Mouse (Mus musculus): Measurements from ENCODE around the gene Ino80b. TPM values are rescaled to one million over a fixed set of nuclear protein-coding genes. Genes with fewer than 3 reads are reported as not detected.
A peak's percentile ranks its signal among the peaks of the same experiment; 100 is the strongest.

The Ino80b gene
- polyA plus RNA-seq, 1 experiment from 2014 or later, result 14.5 TPM

MicroRNAs encoded within 50 kb of the gene (microRNA counts, 519-probe panel; counts per million panel counts)
- 1,911 counts per million, percentile 42 among the panel's probes with 10 or more counts for microRNA mmu-miR-3470a+mmu-miR-3470b

Small RNAs within 50 kb of the gene (microRNA-seq; reads per million reads assigned to microRNA genes)
- gene Mir3470a, result not detected

Other genes with a start within 250 kb of the Ino80b start
- gene Sema4f, start 185.7 kb downstream of the Ino80b start, polyA plus RNA-seq (2015; fragmentation: Nextera tagmentation; extraction: Ambion mirVana), result 18.9 and 20.3 TPM in 2 replicates
- gene M1ap, start 178.5 kb downstream of the Ino80b start, polyA plus RNA-seq (2015; fragmentation: Nextera tagmentation; extraction: Ambion mirVana), result not detected in 2 replicates
- 1.7 and 1.8 TPM in 2 replicates for gene Dok1, start 92.0 kb downstream of the Ino80b start, polyA plus RNA-seq (2015; fragmentation: Nextera tagmentation; extraction: Ambion mirVana)
- gene Loxl3, start 91.3 kb downstream of the Ino80b start, polyA plus RNA-seq (2015; fragmentation: Nextera tagmentation; extraction: Ambion mirVana), result 5.1 and 7.5 TPM in 2 replicates
- 176 and 184 TPM in 2 replicates for gene Aup1, start 70.9 kb downstream of the Ino80b start, polyA plus RNA-seq (2015; fragmentation: Nextera tagmentation; extraction: Ambion mirVana)
- gene Htra2, start 70.2 kb downstream of the Ino80b start, polyA plus RNA-seq (2015; fragmentation: Nextera tagmentation; extraction: Ambion mirVana), result 76.1 and 87.8 TPM in 2 replicates
- gene Dqx1, start 67.6 kb downstream of the Ino80b start, polyA plus RNA-seq (2015; fragmentation: Nextera tagmentation; extraction: Ambion mirVana), result 0.30 and 0.37 TPM in 2 replicates
- gene Tlx2, start 55.1 kb downstream of the Ino80b start, polyA plus RNA-seq (2015; fragmentation: Nextera tagmentation; extraction: Ambion mirVana), result not detected in 2 replicates
- 50.4 and 52.5 TPM in 2 replicates for gene Pcgf1, start 47.6 kb downstream of the Ino80b start, polyA plus RNA-seq (2015; fragmentation: Nextera tagmentation; extraction: Ambion mirVana)
- not detected in 2 replicates for gene Lbx2, start 39.1 kb downstream of the Ino80b start, polyA plus RNA-seq (2015; fragmentation: Nextera tagmentation; extraction: Ambion mirVana)
- gene Ccdc142, start 23.8 kb downstream of the Ino80b start, polyA plus RNA-seq (2015; fragmentation: Nextera tagmentation; extraction: Ambion mirVana), result 5.2 and 5.9 TPM in 2 replicates
- 5.3 and 5.9 TPM in 2 replicates for gene Gm42688, start 23.8 kb downstream of the Ino80b start, polyA plus RNA-seq (2015; fragmentation: Nextera tagmentation; extraction: Ambion mirVana)
- gene Mrpl53, start 16.4 kb downstream of the Ino80b start, polyA plus RNA-seq (2015; fragmentation: Nextera tagmentation; extraction: Ambion mirVana), result 113 and 115 TPM in 2 replicates
- 20.9 and 21.6 TPM in 2 replicates for gene Mogs, start 9.9 kb downstream of the Ino80b start, polyA plus RNA-seq (2015; fragmentation: Nextera tagmentation; extraction: Ambion mirVana)
- gene Wbp1, start 3.9 kb downstream of the Ino80b start, polyA plus RNA-seq (2015; fragmentation: Nextera tagmentation; extraction: Ambion mirVana), result 148 and 163 TPM in 2 replicates
- 10.7 TPM in 2 replicates for gene Rtkn, start 10.0 kb upstream of the Ino80b start, polyA plus RNA-seq (2015; fragmentation: Nextera tagmentation; extraction: Ambion mirVana)
- gene Wdr54, start 31.0 kb upstream of the Ino80b start, polyA plus RNA-seq (2015; fragmentation: Nextera tagmentation; extraction: Ambion mirVana), result 20.1 and 22.9 TPM in 2 replicates
- gene 1700003E16Rik, start 31.0 kb upstream of the Ino80b start, polyA plus RNA-seq (2015; fragmentation: Nextera tagmentation; extraction: Ambion mirVana), result 11.4 and 16.3 TPM in 2 replicates
- gene Dctn1, start 40.5 kb upstream of the Ino80b start, polyA plus RNA-seq (2015; fragmentation: Nextera tagmentation; extraction: Ambion mirVana), result 161 and 164 TPM in 2 replicates
- 0.40 and 0.49 TPM in 2 replicates for gene Slc4a5, start 94.4 kb upstream of the Ino80b start, polyA plus RNA-seq (2015; fragmentation: Nextera tagmentation; extraction: Ambion mirVana)
- 34.7 and 37.1 TPM in 2 replicates for gene Mthfd2, start 200.5 kb upstream of the Ino80b start, polyA plus RNA-seq (2015; fragmentation: Nextera tagmentation; extraction: Ambion mirVana)
- 19.2 and 20.8 TPM in 2 replicates for gene Mob1a, start 200.6 kb upstream of the Ino80b start, polyA plus RNA-seq (2015; fragmentation: Nextera tagmentation; extraction: Ambion mirVana)
- 44.0 and 50.0 TPM in 2 replicates for gene Bola3, start 223.7 kb upstream of the Ino80b start, polyA plus RNA-seq (2015; fragmentation: Nextera tagmentation; extraction: Ambion mirVana)

Measured in midbrain, embryonic 16.5 days (tissue).